In genomic region chr2:52390415-52390975, GRCm38 (mm10) we compare ENCODE assay signal across 27 mouse cellular contexts. TPM values are rescaled to one million over a fixed set of nuclear protein-coding genes. Genes with fewer than 3 reads are reported as not detected.
DNase-seq lines count a peak whose midpoint lies in the region; ATAC-seq and TF ChIP-seq lines count a peak whose summit lies in the region.
"Had no signal": no experiment of that assay in that cellular context is flagged by ENCODE, and none has a peak within 500 bp of the region (broad histone marks: within the 10 kb centered on the region; RNA-seq: fewer than 3 reads in every experiment).

No protein-coding gene starts in this region.

- no peaks in the 10 kb centered on the region for H3K9me3 ChIP-seq in limb, embryonic 13.5 days
- no peaks in the 10 kb centered on the region for H3K9me3 ChIP-seq in limb, embryonic 10.5 days (replicated peaks)
- H3K9me3 ChIP-seq: heart, embryonic 13.5 days; hindbrain, embryonic 12.5 days; liver, embryonic 13.5 days; midbrain, embryonic 15.5 days; neural tube, embryonic 13.5 days; stomach, embryonic 15.5 days had no signal

- H3K4me1 ChIP-seq in limb, embryonic 13.5 days, result no peaks in the 10 kb centered on the region
- peaks cover 5% of the 10 kb centered on the region for H3K4me1 ChIP-seq in limb, embryonic 10.5 days
- H3K4me1 ChIP-seq: hindbrain, embryonic 12.5 days; midbrain, embryonic 15.5 days; neural tube, embryonic 13.5 days; stomach, embryonic 15.5 days had no signal

- TF ChIP-seq CTCF in brain, embryonic 14.5 days (IDR thresholded peaks at IDR 0.05; ENCODE audit: borderline replicate concordance, extremely low read depth, insufficient read depth, insufficient read length), result no peak

- H3K27ac ChIP-seq in limb, embryonic 13.5 days, result no peak overlapping the region
- no peak overlapping the region for H3K27ac ChIP-seq in limb, embryonic 10.5 days
- H3K27ac ChIP-seq: heart, embryonic 13.5 days; hindbrain, embryonic 12.5 days; kidney, postnatal 0 days; liver, embryonic 13.5 days; midbrain, embryonic 15.5 days; neural tube, embryonic 13.5 days; stomach, embryonic 15.5 days had no signal

- 72% methylated on average over 2 of the region's 2 CpGs for WGBS in limb, embryonic 13.5 days
- WGBS in limb, embryonic 10.5 days, result 65% methylated on average over 2 of the region's 2 CpGs

- H3K9ac ChIP-seq in limb, embryonic 13.5 days, result no peak overlapping the region
- H3K9ac ChIP-seq: heart, embryonic 13.5 days; hindbrain, embryonic 12.5 days; liver, embryonic 13.5 days; midbrain, embryonic 15.5 days; neural tube, embryonic 13.5 days; stomach, embryonic 15.5 days had no signal

- TF ChIP-seq POLR2A in brain, embryonic 14.5 days (IDR thresholded peaks at IDR 0.05; ENCODE audit: borderline replicate concordance, extremely low read depth, insufficient read depth, insufficient read length, poor library complexity, severe bottlenecking), result no peak

- no peak overlapping the region for H3K4me2 ChIP-seq in limb, embryonic 13.5 days (replicated peaks)
- H3K4me2 ChIP-seq: heart, embryonic 13.5 days; hindbrain, embryonic 12.5 days; liver, embryonic 13.5 days; midbrain, embryonic 15.5 days; neural tube, embryonic 13.5 days; stomach, embryonic 15.5 days had no signal

- ATAC-seq in limb, embryonic 13.5 days (ENCODE audit: low FRiP score, low read depth), result peak; percentile 32; the same call in 1 of the 2 replicates
- ATAC-seq: inflammation-experienced regulatory T-cells, adult 6 months; midbrain, embryonic 15.5 days had no signal

- H3K4me3 ChIP-seq in limb, embryonic 13.5 days, result no peak overlapping the region
- H3K4me3 ChIP-seq in limb, embryonic 10.5 days, result no peak overlapping the region
- H3K4me3 ChIP-seq: heart, embryonic 13.5 days; hindbrain, embryonic 12.5 days; liver, embryonic 13.5 days; megakaryocyte, embryonic 14.5 days; midbrain, embryonic 15.5 days; neural tube, embryonic 13.5 days; stomach, embryonic 15.5 days had no signal

- no peaks in the 10 kb centered on the region for H3K36me3 ChIP-seq in limb, embryonic 13.5 days
- no peaks in the 10 kb centered on the region for H3K36me3 ChIP-seq in limb, embryonic 10.5 days
- H3K36me3 ChIP-seq: heart, embryonic 13.5 days; hindbrain, embryonic 12.5 days; liver, embryonic 13.5 days; midbrain, embryonic 15.5 days; neural tube, embryonic 13.5 days; stomach, embryonic 15.5 days had no signal

- no peaks in the 10 kb centered on the region for H3K27me3 ChIP-seq in limb, embryonic 13.5 days
- H3K27me3 ChIP-seq in limb, embryonic 10.5 days (ENCODE audit: low read depth, poor library complexity, severe bottlenecking), result no peaks in the 10 kb centered on the region
- H3K27me3 ChIP-seq: heart, embryonic 13.5 days; hindbrain, embryonic 12.5 days; liver, embryonic 13.5 days; midbrain, embryonic 15.5 days; neural tube, embryonic 13.5 days; stomach, embryonic 15.5 days had no signal

- DNase-seq in limb, embryonic 10.5 days (ENCODE audit: low spot score), result no peak
- peak; percentile 16 for DNase-seq in brain, embryonic 14.5 days (ENCODE audit: low read depth)
- DNase-seq in gastrocnemius, postnatal 10 days, result peak; percentile 11
- peak; percentile 81 for DNase-seq in skeletal muscle tissue, adult 2 months (ENCODE audit: low read depth, low spot score)
- DNase-seq in thymus, postnatal 25 days, result no peak
- DNase-seq in ovary, postnatal 36 days (ENCODE audit: low spot score), result no peak
- DNase-seq: adrenal gland, postnatal 25 days; cerebellum, adult 9-10 months; heart, adult 18-20 months; heart, postnatal 14 days; kidney, adult 2 months; left cerebral cortex, postnatal 4 days; liver, embryonic 13.5 days; lung, adult 2 months; lung, postnatal 36 days; right cerebral cortex, adult 18-20 months; right cerebral cortex, postnatal 4 days; thymus, postnatal 36 days had no signal

RNA-seq across cellular contexts. Expression of gene Neb, which starts 12.2 kb away (rescaled TPM):
- 101 and 102 TPM in 2 replicates for polyA plus RNA-seq in limb, embryonic 13.5 days (2015; fragmentation: Nextera tagmentation; extraction: Ambion mirVana)
- 0.49 and 1.8 TPM in 2 replicates for polyA plus RNA-seq in limb, embryonic 10.5 days (2016; fragmentation: Nextera tagmentation; extraction: Ambion mirVana)
- polyA plus RNA-seq in brain, embryonic 14.5 days (2012; rRNA removed), result 1.8 and 4.1 TPM in 2 replicates
- 1,000 to 10,000 TPM; 3,675 to 3,755 TPM for total RNA-seq in gastrocnemius, postnatal 10 days (2021)

RNA-seq across cellular contexts. Expression of gene Arl5a, which starts 34.2 kb away (rescaled TPM):
- polyA plus RNA-seq in limb, embryonic 13.5 days (2015; fragmentation: Nextera tagmentation; extraction: Ambion mirVana), result 43.8 and 49.0 TPM in 2 replicates
- 48.4 and 60.2 TPM in 2 replicates for polyA plus RNA-seq in limb, embryonic 10.5 days (2016; fragmentation: Nextera tagmentation; extraction: Ambion mirVana)
- 39.5 and 46.8 TPM in 2 replicates for polyA plus RNA-seq in brain, embryonic 14.5 days (2012; rRNA removed)
- total RNA-seq in gastrocnemius, postnatal 10 days (2021), result 10 to 100 TPM; 36.5 to 39.7 TPM

Comparison
In these comparisons a context has a peak if more than half of its experiments do, and no peak if none do; other contexts are left out.
1. RNA of gene Neb, which starts 12.2 kb away (polyA plus RNA-seq): 101 to 102 TPM in limb, embryonic 13.5 days; 1.8 to 4.1 TPM in brain, embryonic 14.5 days and 0.49 to 1.8 TPM in limb, embryonic 10.5 days; every median in the first group is over 10 times any median in the second.
2. DNase-seq: peak in brain, embryonic 14.5 days (single experiment), gastrocnemius, postnatal 10 days (single experiment) and skeletal muscle tissue, adult 2 months (single experiment); none in limb, embryonic 10.5 days (single experiment), thymus, postnatal 25 days (single experiment) and ovary, postnatal 36 days (single experiment).